Mouse (Mus musculus): ENCODE results near the gene Ykt6.
"Not testable (repeated sequence)": the region's sequence is repeated elsewhere in the genome, so short reads cannot be mapped to it uniquely, and the experiment has no call there.

Gene Ykt6

GRCm38 (mm10) chr11:5994880-5995279 lies 39.4 kb downstream of the Ykt6 start:
- no peak for DNase-seq (ENCODE audit: low spot score)

GRCm38 (mm10) chr11:5995989-5996388 lies 40.5 kb downstream of the Ykt6 start:
- DNase-seq (ENCODE audit: low spot score) = peak; percentile 92

- no peak for DNase-seq (ENCODE audit: low spot score)
Measured at GRCm38 (mm10) chr11:5998472-5998871, 43.0 kb downstream of the Ykt6 start.

- peak; percentile 97 for DNase-seq (ENCODE audit: low spot score)
Measured at GRCm38 (mm10) chr11:5999832-6000771, 44.6 kb downstream of the Ykt6 start.

- no peak for DNase-seq (ENCODE audit: low spot score)
Measured at GRCm38 (mm10) chr11:6000961-6001682, 45.6 kb downstream of the Ykt6 start.

GRCm38 (mm10) chr11:6001981-6002649 lies 46.6 kb downstream of the Ykt6 start:
- no peak for DNase-seq (ENCODE audit: low spot score)

GRCm38 (mm10) chr11:6003046-6003639 lies 47.6 kb downstream of the Ykt6 start:
- no peak for DNase-seq (ENCODE audit: low spot score)

- not testable (repeated sequence) for DNase-seq (ENCODE audit: low spot score)
Measured at GRCm38 (mm10) chr11:6005374-6006043, 50.0 kb downstream of the Ykt6 start.

GRCm38 (mm10) chr11:6006351-6007009 lies 51.0 kb downstream of the Ykt6 start:
- DNase-seq (ENCODE audit: low spot score) = not testable (repeated sequence)

GRCm38 (mm10) chr11:6007010-6007778 lies 51.7 kb downstream of the Ykt6 start:
- DNase-seq (ENCODE audit: low spot score) = not testable (repeated sequence)

GRCm38 (mm10) chr11:6007779-6008128 lies 52.3 kb downstream of the Ykt6 start:
- not testable (repeated sequence) for DNase-seq (ENCODE audit: low spot score)

- not testable (repeated sequence) for DNase-seq (ENCODE audit: low spot score)
Measured at GRCm38 (mm10) chr11:6010751-6011482, 55.4 kb downstream of the Ykt6 start.

GRCm38 (mm10) chr11:6011879-6012278 lies 56.4 kb downstream of the Ykt6 start:
- DNase-seq (ENCODE audit: low spot score) = no peak

- no peak for DNase-seq (ENCODE audit: low spot score)
Measured at GRCm38 (mm10) chr11:6013359-6013758, 57.9 kb downstream of the Ykt6 start.

- peak; percentile 70 for DNase-seq (ENCODE audit: low spot score)
Measured at GRCm38 (mm10) chr11:6015011-6015431, 59.5 kb downstream of the Ykt6 start.

- no peak for DNase-seq (ENCODE audit: low spot score)
Measured at GRCm38 (mm10) chr11:6016368-6016767, 60.9 kb downstream of the Ykt6 start.

- no peak for DNase-seq (ENCODE audit: low spot score)
Measured at GRCm38 (mm10) chr11:6016797-6017395, 61.4 kb downstream of the Ykt6 start.

All from MN1 (cell line).